Mouse (Mus musculus): ENCODE results near the gene Tent5a.
A peak's percentile ranks its signal among the peaks of the same experiment; 100 is the strongest.

The Tent5a gene

DNA sequence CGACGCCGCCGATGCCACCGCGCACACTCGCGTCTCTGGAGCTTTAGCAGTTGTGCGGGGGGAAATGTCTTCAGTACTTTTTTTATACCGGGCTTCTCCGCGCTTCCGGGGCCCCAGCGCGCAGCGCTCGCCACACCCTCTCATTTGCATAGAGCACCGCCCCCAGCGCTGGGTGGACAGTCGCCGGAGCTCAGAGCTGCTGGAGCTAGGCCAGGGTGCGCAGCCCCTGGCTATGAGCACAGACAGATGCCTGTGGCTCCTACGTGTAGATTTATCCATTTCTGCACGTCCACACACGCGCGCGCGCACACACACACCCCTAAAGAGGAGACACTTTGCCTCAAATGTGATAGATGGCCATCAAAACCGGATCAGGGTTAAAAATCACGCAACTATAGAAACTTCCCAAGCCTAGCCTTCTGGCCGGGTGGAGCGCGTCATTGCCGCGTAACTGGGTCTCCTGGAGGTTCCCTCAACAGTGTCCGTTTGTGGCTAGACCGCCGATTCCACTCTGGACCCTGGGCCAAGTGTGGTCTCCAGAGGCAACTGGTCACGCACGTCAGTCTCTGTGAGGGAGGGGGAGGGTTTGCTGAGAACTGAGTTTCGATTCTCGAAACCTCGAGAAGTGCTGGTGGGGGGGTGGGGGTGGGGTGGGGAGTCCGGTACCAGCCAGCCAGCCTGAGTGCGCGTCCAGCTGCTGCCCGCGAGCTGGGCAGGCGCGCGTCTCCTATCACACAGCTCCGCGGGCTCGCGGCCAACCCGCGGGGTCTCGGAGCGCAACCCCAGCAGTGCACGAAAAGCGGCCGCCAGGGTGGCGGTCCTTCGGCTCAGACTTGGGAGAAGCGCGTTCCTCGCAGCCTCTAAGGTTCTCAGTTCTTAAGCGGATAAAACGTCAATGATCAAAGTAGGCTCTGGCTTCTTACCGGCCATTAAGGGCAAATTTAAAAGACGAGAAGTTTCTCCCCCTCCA is at the start of gene Tent5a:
Gene Tent5a (minus strand): TSS at position 107 of the 970 bp plus-strand sequence.
- DNase-seq (ENCODE audit: low read depth in 1 of 2, low spot score in 2 of 2), result peak; percentile 56 to 79

DNA sequence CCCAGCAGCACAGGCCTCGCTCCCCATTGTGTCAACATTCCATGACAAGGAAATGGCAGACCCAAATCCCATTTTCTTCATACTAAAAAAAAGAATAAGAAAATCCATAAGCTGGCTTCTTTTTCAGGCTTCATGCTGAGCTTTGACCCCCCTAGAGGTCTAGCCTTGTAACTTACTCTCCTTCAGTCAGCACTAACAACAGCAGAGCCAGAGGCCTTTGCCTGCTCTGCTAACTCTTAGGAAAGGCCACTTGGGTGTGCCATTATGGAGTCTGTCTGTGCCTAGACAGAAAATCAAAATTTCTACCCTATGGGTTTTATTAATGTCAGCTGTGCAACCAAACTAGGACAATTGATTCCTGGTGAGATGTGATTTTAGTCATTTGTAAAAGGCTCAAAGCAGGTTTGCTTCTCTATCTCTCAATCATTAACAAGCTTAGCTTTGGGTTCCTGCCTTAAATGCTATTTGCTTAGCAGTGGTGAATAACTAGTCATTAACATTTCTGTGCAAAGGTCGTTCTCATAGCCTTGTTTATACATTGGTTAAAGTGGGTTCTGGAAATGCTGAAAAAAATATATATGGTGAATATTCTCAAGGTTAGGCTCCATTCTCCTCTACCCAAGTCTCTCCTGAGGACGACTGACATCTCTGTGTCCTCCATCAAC is 49.6 kb upstream of the Tent5a start:
- no peak for DNase-seq (ENCODE audit: low read depth in 1 of 2, low spot score in 2 of 2)

DNA sequence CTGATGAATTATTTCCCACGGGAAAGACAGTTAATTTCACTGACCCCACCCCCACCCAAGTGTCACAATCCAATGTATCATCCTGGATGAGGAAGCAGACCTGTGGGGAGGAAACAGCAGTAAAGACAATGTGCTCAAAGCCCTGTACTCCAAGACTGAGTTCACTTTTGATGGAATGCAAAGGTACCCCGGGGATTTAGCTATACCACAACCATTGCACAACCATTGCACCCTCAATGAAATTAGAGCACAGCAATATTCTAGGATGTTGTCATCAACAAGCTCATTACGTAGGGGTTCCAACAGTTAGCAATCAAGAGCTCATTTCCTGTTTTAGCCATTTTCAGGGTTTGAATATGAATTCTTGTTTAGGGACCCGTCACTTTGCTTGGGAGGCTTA is 48.0 kb upstream of the Tent5a start:
- peak in 1 of 2 experiments; percentile 10 for DNase-seq (ENCODE audit: low read depth in 1 of 2, low spot score in 2 of 2)

DNA sequence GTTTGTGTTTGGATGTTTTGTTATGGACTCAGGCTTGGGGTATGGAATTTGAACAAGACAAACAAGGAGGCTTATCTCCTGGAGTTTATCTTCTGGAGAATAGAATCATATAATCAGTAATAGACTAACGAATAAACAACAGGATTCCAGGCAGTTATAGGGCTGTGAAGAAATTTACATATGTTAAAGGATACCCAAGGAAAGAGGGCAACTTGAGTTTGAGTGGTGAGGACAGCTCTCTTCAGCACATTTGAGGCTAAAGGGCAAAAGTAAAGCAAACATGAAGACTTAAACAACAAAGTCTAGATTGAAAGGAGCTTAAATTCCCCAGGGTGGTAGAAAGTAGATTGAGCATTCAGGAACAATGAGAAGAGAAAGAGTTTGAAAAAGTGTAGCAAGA is 44.9 kb upstream of the Tent5a start:
- no peak for DNase-seq (ENCODE audit: low read depth in 1 of 2, low spot score in 2 of 2)

DNA sequence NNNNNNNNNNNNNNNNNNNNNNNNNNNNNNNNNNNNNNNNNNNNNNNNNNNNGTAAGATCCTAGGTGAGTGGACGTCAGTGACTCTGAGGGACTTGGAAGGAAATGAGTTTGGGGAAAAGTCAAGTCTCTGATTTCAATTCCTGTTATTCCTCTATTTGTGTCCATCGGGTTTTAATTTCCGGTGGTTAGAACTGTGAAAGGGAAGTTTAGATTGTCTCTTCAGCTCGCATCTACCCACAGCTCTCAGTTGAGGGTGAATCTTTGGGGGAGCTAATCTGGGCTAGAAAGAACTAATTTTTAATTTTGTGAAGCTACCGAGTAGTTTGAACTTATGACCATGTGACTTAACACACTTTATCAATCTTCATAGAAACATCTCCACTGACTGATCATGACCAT is 42.4 kb upstream of the Tent5a start:
- no peak for DNase-seq (ENCODE audit: low read depth in 1 of 2, low spot score in 2 of 2)

DNA sequence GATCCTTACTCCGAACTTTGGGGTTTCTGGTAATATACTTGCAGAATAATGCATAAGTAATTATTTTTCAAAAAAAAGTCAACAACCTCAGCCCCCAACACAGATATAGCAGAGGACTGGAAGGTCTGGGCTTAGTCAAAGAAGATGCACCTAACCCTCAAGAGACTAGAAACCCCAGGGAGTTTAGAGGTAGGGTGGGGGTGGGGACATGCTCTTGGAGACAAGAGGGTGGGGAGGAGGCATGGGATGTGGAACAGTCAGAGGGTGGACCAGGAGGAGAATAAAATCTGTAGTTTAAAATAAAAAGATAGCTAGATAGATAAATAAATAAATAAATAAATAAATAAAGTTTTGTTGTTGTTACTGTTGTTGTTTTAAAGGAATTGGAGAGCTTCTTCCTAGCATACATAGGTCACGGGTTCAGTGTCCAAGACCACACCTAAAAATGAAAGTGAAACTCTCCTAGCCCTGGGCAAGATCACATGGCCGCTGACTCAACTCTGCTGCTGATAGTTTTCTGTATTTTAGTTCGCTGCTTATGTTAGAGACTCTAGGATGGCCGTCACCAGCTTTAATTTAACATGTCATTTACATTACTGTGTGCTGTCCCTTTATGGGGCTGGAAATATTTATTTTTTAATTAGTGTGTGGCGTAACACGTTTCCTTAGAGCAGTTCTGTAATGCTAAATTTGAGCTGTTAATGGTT is 30.2 kb upstream of the Tent5a start:
- no peak for DNase-seq (ENCODE audit: low read depth in 1 of 2, low spot score in 2 of 2)

DNA sequence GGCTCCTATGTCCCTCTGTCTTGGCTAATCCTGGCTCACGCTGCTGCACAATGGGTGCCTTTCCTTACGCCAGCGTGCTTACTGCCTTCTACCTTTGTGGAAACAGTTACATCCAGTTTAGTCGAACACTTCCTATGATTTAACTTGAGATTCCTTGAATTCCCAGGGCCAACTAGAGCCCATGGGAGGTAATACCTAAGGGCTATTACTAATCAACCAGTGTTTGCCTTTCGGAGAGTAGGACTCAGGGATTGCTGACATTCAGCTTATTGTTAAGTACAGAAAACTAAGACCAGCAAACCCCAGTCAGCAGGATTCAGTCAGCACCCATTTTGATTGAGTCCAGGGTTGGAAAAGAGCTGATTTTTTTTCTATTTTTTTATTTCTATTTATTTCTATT is 28.4 kb upstream of the Tent5a start:
- no peak for DNase-seq (ENCODE audit: low read depth in 1 of 2, low spot score in 2 of 2)

DNA sequence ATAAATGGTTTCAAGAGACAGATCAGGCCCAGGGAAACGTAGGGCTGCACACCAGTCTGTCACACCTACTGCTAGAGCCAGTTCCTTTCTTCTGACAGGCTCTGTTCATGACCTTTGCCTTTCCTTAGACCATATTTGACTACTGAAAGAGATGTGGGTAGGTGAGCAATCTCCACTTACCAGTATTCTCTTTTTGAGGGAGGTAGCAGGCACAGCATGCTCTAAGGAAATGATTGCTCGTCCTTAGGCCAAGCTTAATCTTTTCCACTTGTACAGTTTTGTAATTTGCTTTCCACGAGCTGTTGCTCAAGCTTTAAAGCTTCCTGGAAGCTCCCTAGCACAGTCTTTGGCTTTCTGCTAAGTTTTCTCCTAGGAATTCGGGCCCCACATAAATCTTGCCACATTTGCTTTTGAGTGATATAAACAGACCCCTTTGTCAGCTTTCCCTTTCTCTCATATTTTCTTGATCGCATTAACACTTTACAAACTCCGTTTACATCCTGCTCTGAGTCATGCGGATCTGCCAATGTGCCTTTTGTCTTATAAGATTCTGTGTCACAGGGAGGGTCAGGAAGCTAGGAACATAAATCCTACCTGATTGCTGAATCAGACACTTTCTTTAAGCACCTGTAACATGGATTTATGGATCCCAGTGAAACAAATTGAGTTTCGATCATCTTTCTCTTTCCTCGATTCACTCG is 20.8 kb upstream of the Tent5a start:
- DNase-seq (ENCODE audit: low read depth in 1 of 2, low spot score in 2 of 2), result no peak

DNA sequence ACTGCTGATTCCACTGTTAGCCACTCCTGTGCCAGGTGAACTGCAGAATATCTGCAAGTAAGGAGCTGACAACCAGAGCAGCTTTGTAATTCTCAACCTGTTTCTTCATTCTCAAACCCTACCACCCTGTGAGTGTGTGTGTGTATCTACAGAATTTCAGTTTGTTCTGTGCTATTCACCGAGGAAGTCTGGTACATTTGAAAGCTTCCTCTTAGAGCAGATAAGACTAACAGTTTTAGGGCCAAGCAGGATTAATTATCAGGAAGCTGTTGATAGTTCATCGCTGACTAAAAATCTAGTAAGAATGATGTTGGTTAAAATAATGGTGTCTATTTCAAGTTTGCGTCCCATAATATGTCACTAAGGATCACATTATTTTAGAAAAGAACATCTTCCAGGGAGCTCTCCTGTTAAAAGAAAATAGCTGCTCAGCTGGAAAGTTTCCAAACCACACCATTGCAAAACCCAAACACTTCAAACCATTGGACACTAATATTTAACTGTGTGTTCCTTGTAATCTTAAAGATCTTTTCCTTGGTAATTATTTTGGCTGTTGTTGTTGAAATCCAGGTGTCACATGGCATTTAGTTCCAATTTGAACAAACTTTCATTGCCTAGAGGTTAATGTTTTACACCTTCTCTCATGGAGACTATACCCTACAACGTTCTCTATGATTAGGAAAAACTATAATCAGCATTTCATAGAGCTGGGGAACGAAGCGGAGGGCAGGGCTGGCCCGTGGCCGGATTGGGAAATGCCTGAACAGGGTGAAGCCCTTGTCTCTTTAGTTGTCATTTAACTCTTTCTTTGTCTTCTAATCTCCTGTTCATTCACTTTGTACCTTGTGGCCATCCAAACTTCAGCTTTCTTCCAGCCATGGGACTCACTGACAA is 16.0 kb upstream of the Tent5a start:
- no peak for DNase-seq (ENCODE audit: low read depth in 1 of 2, low spot score in 2 of 2)

DNA sequence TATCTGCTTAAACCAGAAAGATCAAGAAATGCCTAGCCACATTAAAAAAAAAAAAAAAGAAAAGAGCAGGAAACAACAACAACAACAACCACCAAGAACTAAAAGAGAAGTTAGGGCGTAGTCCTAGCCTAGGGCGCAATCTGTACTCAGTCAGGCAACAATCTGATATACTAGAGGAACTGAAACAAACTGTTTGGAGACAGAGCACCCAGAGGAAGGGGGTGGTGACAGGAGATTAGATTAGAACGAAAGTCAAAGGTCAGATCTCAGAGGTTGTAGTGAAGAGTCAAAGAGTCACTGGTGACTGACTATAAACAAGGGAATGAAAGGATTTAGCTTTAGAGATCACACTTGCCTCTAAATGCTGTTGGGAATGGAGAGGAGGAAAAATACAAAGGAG is 13.2 kb upstream of the Tent5a start:
- DNase-seq (ENCODE audit: low read depth in 1 of 2, low spot score in 2 of 2), result no peak

DNA sequence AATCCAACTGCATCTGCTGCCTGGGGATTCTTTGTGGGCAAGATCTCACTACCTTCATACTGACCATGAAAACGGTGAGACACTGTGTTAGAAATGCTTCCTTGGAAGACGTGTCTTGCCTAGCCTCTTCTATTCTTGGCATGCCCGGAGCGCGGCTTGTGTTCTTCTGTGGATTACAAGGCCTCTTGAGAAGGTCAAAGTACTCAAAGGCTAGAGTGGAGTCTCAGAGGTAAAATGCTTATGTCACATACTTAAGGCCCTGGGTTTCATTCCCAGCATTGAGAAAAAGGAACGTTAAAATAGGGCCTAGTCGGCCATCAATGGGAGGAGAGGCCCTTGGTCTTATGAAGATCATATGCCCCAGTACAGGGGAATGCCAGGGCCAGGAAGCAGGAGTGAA is 8.9 kb upstream of the Tent5a start:
- no peak for DNase-seq (ENCODE audit: low read depth in 1 of 2, low spot score in 2 of 2)

DNA sequence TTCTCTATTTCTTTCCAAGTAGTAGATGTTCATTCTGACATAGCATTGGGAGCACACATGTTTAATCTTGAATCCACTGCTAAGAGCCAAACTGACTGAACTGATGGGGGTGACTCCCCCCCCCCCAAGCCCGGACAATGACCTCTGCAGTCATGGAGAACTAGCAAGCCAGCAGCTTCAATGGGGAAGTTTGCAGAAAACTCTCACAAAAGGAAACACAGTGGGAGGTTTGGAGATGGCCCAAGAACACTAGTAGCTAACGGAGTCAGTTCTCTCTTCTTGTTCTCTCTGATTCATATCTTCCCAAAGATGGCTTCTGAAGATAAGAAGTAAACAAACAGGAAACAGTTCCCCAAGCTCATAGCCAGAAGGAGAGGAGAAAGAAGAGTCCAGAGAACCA is 4.4 kb upstream of the Tent5a start:
- DNase-seq (ENCODE audit: low read depth in 1 of 2, low spot score in 2 of 2), result no peak

DNA sequence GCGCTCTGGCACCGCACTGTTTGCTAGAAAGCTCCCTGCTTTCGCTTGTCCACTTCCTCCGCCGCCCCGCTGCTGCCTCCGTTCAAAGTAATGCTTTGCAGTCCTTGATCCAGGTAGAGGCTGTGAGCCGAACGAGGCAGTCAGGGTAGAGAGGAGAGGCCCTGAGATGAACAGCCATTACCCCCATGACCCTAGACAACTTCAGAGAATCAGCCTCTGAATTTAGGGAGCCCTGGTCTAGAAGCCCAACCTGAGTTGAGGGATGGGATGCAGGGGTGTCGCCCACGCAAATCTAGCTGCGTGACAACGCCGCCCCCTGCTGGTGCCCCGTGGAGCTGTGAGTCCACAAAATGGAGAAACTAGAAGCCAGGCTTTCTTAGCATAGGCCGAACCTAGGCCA is 1.1 kb upstream of the Tent5a start:
- DNase-seq (ENCODE audit: low read depth in 1 of 2, low spot score in 2 of 2), result peak; percentile 56 to 81

DNA sequence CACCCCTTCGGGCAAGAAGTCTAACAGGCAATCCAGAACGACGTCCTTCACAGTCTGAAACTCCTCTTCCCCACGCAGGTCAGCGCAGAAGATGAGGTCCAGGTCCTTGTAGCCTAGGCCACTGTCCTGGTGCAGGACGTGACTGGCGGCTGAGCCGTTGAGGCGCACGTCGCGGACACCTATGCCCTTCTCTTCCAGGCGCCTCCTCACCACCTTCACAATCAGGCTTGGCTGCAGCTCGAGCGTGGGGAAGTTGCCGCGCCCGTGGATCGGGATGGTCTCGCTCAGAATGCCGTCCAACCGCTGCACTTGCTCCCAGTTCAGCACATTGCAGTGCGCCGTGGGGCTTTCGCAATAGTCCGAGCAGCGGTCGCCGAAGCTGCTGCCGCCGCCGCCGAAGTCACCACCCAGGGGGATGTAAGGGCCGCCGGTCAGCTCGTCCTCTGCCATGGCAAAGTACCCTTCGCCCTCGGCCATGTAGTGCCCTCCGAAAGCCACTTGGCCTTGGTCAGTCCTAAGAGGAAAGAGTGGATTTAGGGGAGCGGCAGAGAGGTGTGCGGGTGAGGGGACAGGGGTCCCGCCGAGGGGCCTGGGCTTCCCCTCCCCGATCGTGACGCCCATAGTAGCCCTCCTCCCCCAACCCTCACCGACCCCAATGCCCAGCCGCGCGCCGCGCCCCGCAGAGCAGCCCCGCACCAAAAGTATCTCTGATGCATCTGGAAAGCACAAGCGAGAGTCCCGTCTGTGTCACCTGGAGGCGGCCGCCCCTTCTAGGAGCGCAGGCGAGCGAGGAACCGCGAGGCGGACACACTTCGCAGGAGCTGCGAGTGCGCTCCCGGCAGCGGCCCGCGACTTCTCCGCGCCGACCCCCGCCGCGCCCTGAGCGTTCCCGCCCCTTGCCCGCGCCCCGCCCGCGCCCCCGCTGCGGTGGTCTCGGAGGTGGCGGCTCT is 581 bp downstream of the Tent5a start:
- peak in 1 of 2 experiments; percentile 52 for DNase-seq (ENCODE audit: low read depth in 1 of 2, low spot score in 2 of 2)

DNA sequence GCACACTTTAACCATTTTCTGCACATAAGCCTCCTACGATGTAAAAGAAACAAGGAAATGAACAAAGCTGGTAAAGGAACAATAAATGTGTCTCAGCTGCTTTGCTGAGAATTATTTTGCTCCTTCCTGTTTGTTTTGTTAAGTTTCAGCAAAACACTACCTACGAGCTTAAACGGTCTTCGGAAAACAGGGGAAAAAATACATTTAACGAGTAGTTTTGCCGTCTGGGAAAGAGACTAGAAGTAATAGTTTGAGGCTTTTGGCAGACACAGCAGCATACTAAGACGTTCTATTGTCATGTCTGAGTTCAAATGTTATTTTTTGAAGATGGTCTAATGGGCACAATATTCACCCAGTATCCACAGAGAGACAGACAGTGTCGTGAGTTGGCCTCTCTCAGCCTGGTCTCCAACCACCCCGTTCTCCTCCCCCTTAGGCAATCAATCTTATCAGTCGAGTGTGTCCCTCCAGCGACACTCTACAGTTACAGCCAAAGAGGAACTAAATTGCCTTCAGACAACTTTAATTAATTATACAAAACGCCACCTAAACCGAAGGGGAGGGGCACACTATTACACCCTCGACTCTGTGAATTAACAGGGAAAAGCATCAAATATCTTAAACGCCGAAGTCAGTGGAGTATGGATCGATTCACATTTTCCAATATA is 1.8 kb downstream of the Tent5a start:
- no peak for DNase-seq (ENCODE audit: low read depth in 1 of 2, low spot score in 2 of 2)

DNA sequence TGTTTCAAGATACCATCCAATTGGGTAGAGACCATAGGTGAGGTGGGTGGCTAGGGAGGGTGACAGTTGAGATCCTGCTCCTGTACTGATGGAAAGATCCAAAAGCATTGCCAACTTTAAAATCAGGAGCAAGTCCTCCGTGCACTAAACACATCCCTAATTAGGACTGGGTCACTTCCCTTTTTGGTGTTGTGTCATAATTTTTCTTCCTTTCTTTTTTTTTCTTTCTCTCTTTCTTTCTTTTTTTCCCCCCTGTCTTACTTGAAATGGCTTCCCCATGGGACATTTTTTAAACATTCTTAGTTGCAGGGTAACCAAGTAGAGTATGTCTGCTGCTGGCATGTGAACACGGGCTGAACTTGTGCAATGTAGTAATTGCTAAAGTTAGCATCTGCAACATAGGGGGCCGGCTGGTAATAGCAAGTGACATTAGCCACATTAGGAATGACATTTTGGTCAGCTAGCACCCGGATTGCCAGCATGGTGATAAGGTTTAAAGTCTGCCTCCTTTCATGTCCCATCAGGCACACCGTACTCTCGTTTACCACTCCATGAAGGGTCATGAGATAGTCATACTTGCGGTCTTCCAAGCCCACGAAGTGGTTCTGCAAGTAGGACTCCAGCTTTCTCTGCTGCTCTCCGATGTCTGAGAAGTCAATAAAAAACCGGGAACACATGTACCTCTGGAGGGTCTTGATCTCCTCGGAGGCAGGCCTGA is 2.8 kb downstream of the Tent5a start:
- no peak for DNase-seq (ENCODE audit: low read depth in 1 of 2, low spot score in 2 of 2)

DNA sequence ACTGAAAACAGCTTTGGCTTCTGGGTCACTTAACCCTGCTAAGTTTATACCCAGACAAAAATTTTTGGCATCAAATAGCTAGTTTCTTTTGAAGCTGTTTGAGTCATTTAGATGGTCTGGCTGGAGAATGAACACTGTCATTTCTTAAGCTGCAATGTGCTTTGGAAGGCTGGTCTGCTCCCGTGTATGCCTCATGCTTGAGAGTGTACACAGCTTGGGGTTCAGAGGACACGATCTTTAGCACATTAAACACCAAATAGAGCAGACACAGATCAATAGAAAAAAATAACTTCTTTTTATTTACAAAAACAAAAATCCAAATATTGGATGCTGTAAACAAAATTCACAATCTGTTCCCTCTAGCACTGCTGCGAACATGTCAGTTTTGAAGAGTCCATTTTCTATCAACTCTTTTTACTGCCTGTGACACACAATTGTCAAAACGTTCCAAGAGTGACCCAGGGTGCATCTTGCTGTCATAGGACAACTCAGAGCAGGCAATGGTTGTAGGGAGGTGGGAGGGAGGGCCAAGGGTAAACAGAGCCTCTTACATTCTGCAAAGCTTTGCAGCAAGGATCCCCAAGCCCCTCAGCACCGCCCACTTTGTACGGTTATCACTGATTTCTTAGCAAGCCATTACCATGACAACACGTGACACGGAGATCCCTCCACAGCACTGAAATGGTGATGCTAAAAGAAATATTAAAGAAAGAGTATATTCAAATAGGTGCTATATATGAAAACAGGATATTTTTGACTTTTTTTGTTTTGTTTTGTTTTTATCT is 6.8 kb downstream of the Tent5a start:
- no peak for DNase-seq (ENCODE audit: low read depth in 1 of 2, low spot score in 2 of 2)
